Mouse (Mus musculus) embryonic fibroblast, embryonic 13.5 days (primary cell): ENCODE results near the gene Tef.

Experiments used
- CTCF ChIP-seq: IDR thresholded peaks from 2 replicates; pipeline ENCODE4 v1.5.1; 2011; ENCODE audit warnings: mild to moderate bottlenecking, control low read depth, low read length, moderate library complexity, borderline replicate concordance; ENCODE audit not compliant: insufficient read depth
- POLR2A ChIP-seq: IDR thresholded peaks from 2 replicates; pipeline ENCODE4 v1.6.1; 2011; ENCODE audit warnings: low read depth, mild to moderate bottlenecking, control low read depth, low read length, moderate library complexity

GRCm38 (mm10) chr15:81842275-81842674, 40.1 kb downstream of the Tef start:
- no peak for TF ChIP-seq CTCF
- no peak for TF ChIP-seq POLR2A
